Mouse (Mus musculus) heart, adult 11 months (tissue): ENCODE measurements around the gene P4htm.
A peak's percentile ranks its signal among the peaks of the same experiment; 100 is the strongest.

Source experiments
- DNase-seq: peaks from one replicate; pipeline ENCODE4 v3.0.0; 2022

P4htm gene

DNA sequence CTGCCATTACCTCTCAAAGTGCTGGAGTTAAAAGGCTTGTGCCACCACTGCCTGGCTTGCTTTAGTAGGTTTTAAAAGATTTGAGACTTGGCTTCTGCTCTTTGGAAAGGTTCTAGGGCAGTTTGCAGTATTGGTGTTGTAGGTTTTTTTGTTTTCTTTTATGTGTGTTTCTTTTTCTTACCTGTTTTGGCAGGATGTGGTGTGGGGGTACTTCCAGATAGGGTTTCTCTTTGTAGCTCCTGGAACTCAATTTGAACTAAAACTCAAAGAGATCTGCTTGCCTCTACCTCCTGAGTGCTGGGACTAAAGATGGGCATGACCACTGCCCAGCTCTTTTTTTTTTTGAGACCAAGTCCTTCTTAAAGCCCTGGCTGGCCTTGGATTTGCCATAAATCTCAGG, 56.6 kb downstream of the P4htm start:
- DNase-seq: peak; percentile 0

DNA sequence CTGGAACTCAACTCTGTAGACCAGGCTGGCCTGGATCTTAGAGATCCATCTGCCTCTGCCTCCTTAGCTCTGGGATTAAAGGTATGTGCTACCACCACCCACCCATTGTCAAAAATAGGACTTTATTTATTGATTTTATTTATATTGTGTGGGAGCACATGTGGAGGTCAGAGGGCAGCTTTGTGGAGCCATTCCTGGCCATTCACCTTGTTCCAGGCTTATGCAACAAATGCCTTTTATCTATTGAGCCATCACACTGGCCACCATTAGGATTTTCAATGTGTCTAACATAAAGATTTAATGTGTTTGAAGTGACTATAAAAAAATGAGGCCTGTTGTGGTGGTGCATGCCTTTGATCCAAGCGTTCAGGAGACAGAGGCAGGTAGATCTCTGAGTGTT, 66.0 kb downstream of the P4htm start:
- peak; percentile 54 for DNase-seq

DNA sequence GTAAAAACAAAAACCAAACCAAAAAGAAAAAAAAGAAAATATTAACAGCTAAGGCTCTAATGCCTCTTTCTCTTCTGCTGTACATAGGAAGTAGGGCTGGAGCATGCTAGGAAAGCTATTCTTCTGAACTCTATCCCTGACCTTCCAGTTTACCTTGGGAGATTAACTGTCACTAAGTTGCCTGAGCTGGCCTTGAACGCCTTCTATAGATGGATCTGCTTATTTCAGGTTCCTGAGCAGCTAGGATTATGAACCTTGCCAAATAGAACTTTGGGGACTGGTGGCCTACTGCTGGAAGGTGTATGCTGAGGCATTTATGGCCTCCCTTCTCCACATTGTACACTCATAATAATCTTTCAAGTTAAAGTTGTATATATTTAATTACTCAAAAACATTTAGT, 66.5 kb downstream of the P4htm start:
- peak; percentile 7 for DNase-seq
